Mouse (Mus musculus) ES-Bruce4 (cell line): ENCODE measurements around the gene Zfp786. TPM values are rescaled to one million over a fixed set of nuclear protein-coding genes. Genes with fewer than 3 reads are reported as not detected.
A peak's percentile ranks its signal among the peaks of the same experiment; 100 is the strongest.

Source experiments
- H3K27ac ChIP-seq: 2 replicates; pipeline ENCODE4 v1.5.1; 2012; ENCODE audit warnings: low read length, inconsistent platforms; ENCODE audit not compliant: insufficient read depth
- H3K27me3 ChIP-seq: 2 replicates; pipeline ENCODE4 v1.6.1; 2012; ENCODE audit warnings: mild to moderate bottlenecking, low read length, inconsistent platforms; ENCODE audit not compliant: control insufficient read depth, poor library complexity, insufficient read depth, severe bottlenecking
- H3K36me3 ChIP-seq: 2 replicates; pipeline ENCODE4 v1.6.1; 2012; ENCODE audit warnings: inconsistent platforms, mild to moderate bottlenecking, low read length, moderate library complexity; ENCODE audit not compliant: control insufficient read depth, poor library complexity, insufficient read depth, severe bottlenecking
- H3K4me1 ChIP-seq: one replicate; pipeline ENCODE4 v1.8.1; 2011; ENCODE audit warnings: low read length; ENCODE audit not compliant: control insufficient read depth, insufficient read depth
- H3K4me3 ChIP-seq: 2 replicates; pipeline ENCODE4 v1.5.1; 2011; ENCODE audit warnings: low read depth, mild to moderate bottlenecking, low read length
- H3K9ac ChIP-seq: 2 replicates; pipeline ENCODE4 v1.6.1; 2012; ENCODE audit warnings: low read depth, mild to moderate bottlenecking, inconsistent platforms; ENCODE audit not compliant: poor library complexity, severe bottlenecking
- H3K9me3 ChIP-seq: replicated peaks from 2 replicates; pipeline ENCODE4 v1.6.1; 2012; ENCODE audit warnings: mild to moderate bottlenecking, low read length, inconsistent platforms; ENCODE audit not compliant: control insufficient read depth, poor library complexity, insufficient read depth, severe bottlenecking
- CTCF ChIP-seq: IDR thresholded peaks from one replicate; pipeline ENCODE4 v1.8.1; 2011; ENCODE audit warnings: low read depth, low read length
- EP300 ChIP-seq: IDR thresholded peaks from 2 replicates; pipeline ENCODE4 v1.6.1; 2011; ENCODE audit warnings: low read depth, low read length; ENCODE audit not compliant: insufficient read depth
- POLR2A ChIP-seq: IDR thresholded peaks from one replicate; pipeline ENCODE4 v1.8.1; 2011; ENCODE audit warnings: low read length; ENCODE audit not compliant: insufficient read depth
- polyA plus RNA-seq: library from polyadenylated mRNA; stranded (reverse); fragments of >200 nt; gene quantifications from 2 replicates; pipeline ENCODE4 v1.2.4, GENCODE M21; 2011; ENCODE audit warnings: low read depth; ENCODE audit not compliant: missing spikeins, insufficient read depth, insufficient read length

The Zfp786 gene
- polyA plus RNA-seq, 1 experiment = 0.67 TPM

GRCm38 (mm10) chr6:47842337-47842736, 11.7 kb upstream of the Zfp786 start:
- Histone ChIP-seq H3K9ac (no peak overlapping the region), H3K36me3 (no peaks in the 10 kb centered on the region), H3K27me3 (0 out of 2 replicates have a peak, but pooled peaks cover 1% of the 10 kb centered on the region), H3K9me3 (no peaks in the 10 kb centered on the region), H3K4me1 (no peaks in the 10 kb centered on the region), H3K27ac (no peak overlapping the region), H3K4me3 (no peak overlapping the region)
- no peak for TF ChIP-seq CTCF

DNA sequence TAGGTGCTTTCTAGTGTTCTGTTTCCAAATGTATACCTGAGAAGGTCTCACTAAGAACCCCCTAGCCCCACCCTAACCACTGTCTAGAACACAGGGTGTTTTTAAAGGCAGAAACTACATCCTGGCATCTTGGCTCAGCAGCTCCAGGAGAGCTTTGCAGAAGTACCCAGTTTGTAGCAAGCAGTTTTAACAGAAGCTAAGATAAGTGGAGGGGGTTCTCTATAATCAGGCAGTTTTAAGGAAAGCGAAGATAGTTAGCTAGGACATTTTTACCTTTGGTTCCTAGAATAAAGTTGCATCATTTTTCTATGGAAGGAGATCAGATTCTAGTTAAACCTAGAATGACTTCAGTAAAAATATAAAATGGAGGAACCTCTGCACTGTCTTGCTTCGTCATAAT, 11.2 kb upstream of the Zfp786 start:
- TF ChIP-seq POLR2A (no peak), CTCF (no peak), EP300 (no peak)
- H3K4me1 ChIP-seq = no peaks in the 10 kb centered on the region
- H3K27ac ChIP-seq = no peak overlapping the region
- H3K9me3 ChIP-seq = no peaks in the 10 kb centered on the region
- no peaks in the 10 kb centered on the region for H3K36me3 ChIP-seq
- no peak overlapping the region for H3K4me3 ChIP-seq
- 0 out of 2 replicates have a peak, but pooled peaks cover 1% of the 10 kb centered on the region for H3K27me3 ChIP-seq
- no peak overlapping the region for H3K9ac ChIP-seq

DNA sequence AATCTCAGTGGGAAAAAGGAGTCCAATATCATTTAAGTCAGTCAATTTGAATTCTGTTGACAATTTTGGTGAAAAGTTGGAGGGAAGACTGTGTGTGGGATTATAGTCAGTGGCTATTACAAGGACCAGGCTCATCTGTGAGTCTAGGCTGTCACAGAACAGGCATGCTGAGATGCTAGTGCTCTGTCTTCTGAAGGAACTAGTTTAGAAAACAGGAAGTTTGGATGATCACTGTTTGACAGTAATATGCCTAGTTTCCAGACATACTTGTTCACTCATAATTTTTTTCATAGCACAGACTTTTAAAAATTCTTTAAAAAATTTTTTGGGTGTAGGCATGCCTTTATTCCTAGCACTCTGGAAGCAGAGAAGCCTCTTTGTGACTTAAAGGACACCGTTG, 10.4 kb upstream of the Zfp786 start:
- TF ChIP-seq POLR2A = no peak
- no peak for TF ChIP-seq EP300
- no peak for TF ChIP-seq CTCF
- 0 out of 2 replicates have a peak, but pooled peaks cover 1% of the 10 kb centered on the region for H3K27me3 ChIP-seq

DNA sequence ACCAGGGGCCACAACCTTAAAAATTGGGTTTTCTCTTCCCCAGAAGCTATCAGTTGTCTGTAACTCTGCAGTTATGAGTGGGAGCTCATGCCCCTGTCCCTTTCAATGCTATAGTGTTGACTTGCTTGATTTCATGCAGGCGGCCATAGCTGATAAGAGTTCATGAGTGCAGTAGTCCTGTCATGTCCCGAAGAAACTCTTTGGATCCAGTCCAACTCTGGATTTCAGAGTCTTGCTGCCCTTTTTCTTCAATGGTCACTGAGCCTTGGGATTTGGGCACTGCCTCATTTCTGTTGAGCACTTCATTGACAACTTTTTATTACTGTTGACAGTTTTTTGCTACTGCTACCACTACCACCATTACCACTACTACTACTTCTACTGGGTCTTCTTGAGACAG, 7.0 kb upstream of the Zfp786 start:
- Histone ChIP-seq H3K4me1 (no peaks in the 10 kb centered on the region), H3K27ac (no peak overlapping the region), H3K27me3 (0 out of 2 replicates have a peak, but pooled peaks cover 1% of the 10 kb centered on the region), H3K9ac (no peak overlapping the region), H3K9me3 (no peaks in the 10 kb centered on the region), H3K36me3 (no peaks in the 10 kb centered on the region), H3K4me3 (no peak overlapping the region)
- TF ChIP-seq CTCF (no peak), POLR2A (no peak), EP300 (no peak)

More for the DNA sequence above, 10.4 kb upstream of the Zfp786 start:
- Histone ChIP-seq H3K9me3 (no peaks in the 10 kb centered on the region), H3K9ac (no peak overlapping the region), H3K4me3 (no peak overlapping the region), H3K4me1 (no peaks in the 10 kb centered on the region), H3K36me3 (no peaks in the 10 kb centered on the region), H3K27ac (no peak overlapping the region)

DNA sequence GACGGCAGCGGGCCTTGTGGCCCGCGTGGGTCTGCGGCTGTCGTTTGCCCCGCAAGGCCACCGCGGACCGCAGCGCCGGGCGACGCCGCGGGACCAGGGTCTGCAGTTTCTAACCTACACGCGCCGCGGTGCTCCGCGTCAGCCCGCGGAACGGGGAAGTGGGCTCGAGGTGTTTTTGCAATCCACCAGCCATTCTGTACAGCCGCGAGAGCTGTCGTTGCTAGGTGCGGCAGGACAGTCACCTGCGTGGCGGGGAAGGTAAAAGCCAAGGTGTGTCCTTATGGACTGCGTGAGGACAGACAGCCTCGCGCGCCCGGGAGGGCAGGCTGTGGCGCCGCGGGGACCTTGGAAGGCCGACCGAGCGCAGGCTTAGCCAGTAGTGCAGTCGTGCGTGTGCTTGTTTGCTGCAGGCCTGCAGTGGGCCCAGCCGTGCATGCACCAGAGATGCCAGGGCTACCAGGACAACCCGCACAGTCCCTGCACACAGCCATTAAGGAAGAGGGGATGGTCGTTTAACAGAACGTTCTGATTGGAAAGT, 5.4 kb upstream of the Zfp786 start:
- no peak for TF ChIP-seq EP300
- TF ChIP-seq CTCF = no peak
- no peak for TF ChIP-seq POLR2A
- no peaks in the 10 kb centered on the region for H3K4me1 ChIP-seq
- H3K4me3 ChIP-seq = peak overlapping the region; percentile 86
- H3K9me3 ChIP-seq = no peaks in the 10 kb centered on the region
- H3K27me3 ChIP-seq = 0 out of 2 replicates have a peak, but pooled peaks cover 1% of the 10 kb centered on the region
- no peak overlapping the region for H3K27ac ChIP-seq
- H3K9ac ChIP-seq = peak overlapping the region; percentile 85
- H3K36me3 ChIP-seq = no peaks in the 10 kb centered on the region

DNA sequence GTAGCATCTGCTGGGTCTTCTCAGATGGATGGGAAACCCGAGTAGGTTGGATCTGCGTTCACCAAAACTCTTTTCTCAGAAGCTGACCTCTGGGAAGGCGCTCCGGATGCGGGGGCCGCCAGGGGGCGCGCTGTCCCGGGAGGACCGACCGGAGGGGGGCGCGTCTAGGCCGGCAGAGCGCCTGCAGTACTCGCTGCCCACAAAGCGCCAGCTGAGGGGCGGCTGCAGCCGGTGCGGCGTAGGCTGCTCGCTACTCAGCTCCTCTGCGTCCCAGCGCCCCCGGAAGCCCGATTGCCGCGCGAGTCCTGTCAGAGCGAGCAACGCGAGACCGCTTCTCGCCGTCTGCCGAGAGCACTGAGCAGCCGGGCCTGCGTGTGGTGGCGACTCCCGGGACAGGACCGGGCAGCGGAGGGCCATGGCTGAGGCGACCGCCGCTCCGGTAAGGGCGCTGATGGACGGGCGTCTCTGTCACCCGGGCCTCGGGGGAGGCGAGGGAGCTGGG, 4.9 kb upstream of the Zfp786 start, which contains the start of gene Zfp398:
Gene Zfp398, plus strand, starts transcription at position 180 of the 502 bp plus-strand sequence.
- Histone ChIP-seq H3K27me3 (0 out of 2 replicates have a peak, but pooled peaks cover 1% of the 10 kb centered on the region), H3K27ac (no peak within 1 kb of the TSS), H3K9ac (peak within 1 kb of the TSS; percentile 85), H3K4me1 (no peaks in the 10 kb centered on the region), H3K4me3 (peak within 1 kb of the TSS; percentile 86), H3K36me3 (no peaks in the 10 kb centered on the region), H3K9me3 (no peaks in the 10 kb centered on the region)
- TF ChIP-seq POLR2A = no peak
- TF ChIP-seq CTCF = peak; percentile 83
- TF ChIP-seq EP300 = no peak
